Mouse (Mus musculus) heart, postnatal 0 days (tissue): ENCODE data around the gene Sox1.

ENCODE experiments used
- CTCF ChIP-seq: IDR thresholded peaks from 2 replicates; pipeline ENCODE4 v1.5.1; 2016; ENCODE audit warnings: antibody characterized with exemption, control low read depth, low read depth
- EP300 ChIP-seq: IDR thresholded peaks from 2 replicates; pipeline ENCODE4 v1.6.1; 2016; ENCODE audit warnings: antibody characterized with exemption, low read depth

- no peak for TF ChIP-seq CTCF
- TF ChIP-seq EP300: no peak
Observed at GRCm38 (mm10) chr8:12388390-12389115, 6.5 kb upstream of the Sox1 start.
